ENCODE assay signal across 9 mouse cellular contexts in the genomic region with DNA sequence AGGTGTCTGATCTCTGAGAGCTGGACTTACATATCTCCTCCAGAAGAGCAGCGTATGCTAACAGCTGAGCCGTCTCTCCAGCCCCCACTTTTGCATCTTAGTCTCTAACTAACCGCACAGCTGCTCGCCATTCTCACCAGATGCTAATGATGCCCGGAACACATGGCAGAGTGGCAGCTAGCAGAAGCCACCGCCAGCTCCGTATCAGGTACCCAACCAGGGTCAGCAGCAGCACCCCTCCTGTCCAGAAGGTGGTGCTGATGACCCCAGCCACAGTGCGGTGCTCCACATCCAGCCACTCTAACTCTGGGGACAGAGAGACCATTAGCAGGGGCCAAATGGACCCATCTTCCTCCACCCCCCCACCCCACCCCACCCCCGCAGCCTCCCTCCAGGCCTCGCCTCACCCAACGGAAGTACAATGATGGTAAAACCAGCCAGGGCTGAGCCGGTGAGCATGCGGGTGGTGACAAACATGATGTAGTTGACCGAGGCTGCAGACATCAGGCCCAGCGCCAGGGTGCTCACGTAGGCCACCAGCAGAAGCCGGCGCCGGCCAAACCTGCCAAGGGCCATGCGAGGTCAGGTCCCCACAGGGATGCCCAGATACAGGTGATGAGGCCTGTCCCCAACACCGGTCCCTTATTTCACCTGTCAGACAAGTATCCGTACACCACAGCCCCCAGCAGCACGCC. TPM values are rescaled to one million over a fixed set of nuclear protein-coding genes. Genes with fewer than 3 reads are reported as not detected.
DNase-seq lines count a peak whose midpoint lies in the region; ATAC-seq lines count a peak whose summit lies in the region.
"Had no signal": no experiment of that assay in that cellular context is flagged by ENCODE, and none has a peak within 500 bp of the region (broad histone marks: within the 10 kb centered on the region; RNA-seq: fewer than 3 reads in every experiment).

No protein-coding gene starts in this region.

- no peaks in the 10 kb centered on the region for H3K36me3 ChIP-seq in embryonic facial prominence, embryonic 13.5 days
- H3K36me3 ChIP-seq in hindbrain, embryonic 16.5 days (ENCODE audit: control insufficient read depth, insufficient read depth, low read length) = no peaks in the 10 kb centered on the region
- no peaks in the 10 kb centered on the region for H3K36me3 ChIP-seq in midbrain, embryonic 10.5 days

- WGBS in embryonic facial prominence, embryonic 13.5 days = 29% methylated on average over 23 of the region's 23 CpGs
- WGBS in hindbrain, embryonic 16.5 days = 24% methylated on average over 22 of the region's 23 CpGs
- WGBS in midbrain, embryonic 10.5 days = 27% methylated on average over 23 of the region's 23 CpGs

- no peak for ATAC-seq in embryonic facial prominence, embryonic 13.5 days (ENCODE audit: insufficient number of reproducible peaks, insufficient read depth, low FRiP score, low TSS enrichment, low read depth)
- ATAC-seq in hindbrain, embryonic 16.5 days = peak; percentile 70

- DNase-seq in left cerebral cortex, postnatal 14 days (ENCODE audit: low spot score in 2 of 2) = peak; percentile 42 to 43
- DNase-seq in left cerebral cortex, adult 11 months (ENCODE audit: low spot score) = no peak
- peak; percentile 70 for DNase-seq in MN1 (ENCODE audit: low spot score)
- DNase-seq in midbrain, embryonic 10.5 days (ENCODE audit: low spot score) = peak; percentile 64
- peak; percentile 26 to 38 for DNase-seq in thymus, postnatal 36 days
- DNase-seq in left cerebral cortex, adult 8-10 months (ENCODE audit: low spot score in 2 of 2) = no peak

- peak overlapping the region; percentile 7; the same call in 1 of the 2 replicates for H3K4me2 ChIP-seq in embryonic facial prominence, embryonic 13.5 days
- peak overlapping the region; percentile 5 for H3K4me2 ChIP-seq in hindbrain, embryonic 16.5 days (ENCODE audit: low read length)

- intact Hi-C loops in left cerebral cortex, postnatal 14 days (cut with DNase I) = no loop called here

- H3K9me3 ChIP-seq in embryonic facial prominence, embryonic 13.5 days = no peaks in the 10 kb centered on the region
- no peaks in the 10 kb centered on the region for H3K9me3 ChIP-seq in hindbrain, embryonic 16.5 days (ENCODE audit: control insufficient read depth, low read length)
- no peaks in the 10 kb centered on the region for H3K9me3 ChIP-seq in midbrain, embryonic 10.5 days (replicated peaks)

- H3K4me3 ChIP-seq in embryonic facial prominence, embryonic 13.5 days = no peak overlapping the region
- H3K4me3 ChIP-seq in hindbrain, embryonic 16.5 days (ENCODE audit: low read length) = no peak overlapping the region
- peak overlapping the region; percentile 26; the same call in 1 of the 2 replicates for H3K4me3 ChIP-seq in midbrain, embryonic 10.5 days

- no peak overlapping the region for H3K9ac ChIP-seq in embryonic facial prominence, embryonic 13.5 days
- no peak overlapping the region; the same call in 1 of the 2 replicates for H3K9ac ChIP-seq in hindbrain, embryonic 16.5 days (ENCODE audit: low read depth, low read length)

- H3K4me1 ChIP-seq in embryonic facial prominence, embryonic 13.5 days = peaks cover 9% of the 10 kb centered on the region; the same call in 1 of the 2 replicates
- peaks cover 6% of the 10 kb centered on the region; the same call in 1 of the 2 replicates for H3K4me1 ChIP-seq in hindbrain, embryonic 16.5 days (ENCODE audit: control insufficient read depth, insufficient read depth, low read depth, low read length)
- peaks cover 22% of the 10 kb centered on the region for H3K4me1 ChIP-seq in midbrain, embryonic 10.5 days

- peaks cover 36% of the 10 kb centered on the region for H3K27me3 ChIP-seq in embryonic facial prominence, embryonic 13.5 days
- H3K27me3 ChIP-seq in hindbrain, embryonic 16.5 days (replicated peaks; ENCODE audit: control insufficient read depth, insufficient read depth, low read length) = no peaks in the 10 kb centered on the region
- peaks cover 56% of the 10 kb centered on the region for H3K27me3 ChIP-seq in midbrain, embryonic 10.5 days (ENCODE audit: low read depth, poor library complexity, severe bottlenecking)

- no peak overlapping the region for H3K27ac ChIP-seq in embryonic facial prominence, embryonic 13.5 days
- no peak overlapping the region for H3K27ac ChIP-seq in hindbrain, embryonic 16.5 days (ENCODE audit: low read depth, low read length)
- 0 out of 2 replicates have a peak overlapping the region, but pooled peaks have one; percentile 25 for H3K27ac ChIP-seq in midbrain, embryonic 10.5 days (replicated peaks)
- H3K27ac ChIP-seq: macrophage had no signal

RNA-seq across cellular contexts. Expression of a gene that starts 1.4 kb away (rescaled TPM):
- total RNA-seq in left cerebral cortex, postnatal 14 days (2021) = under 1 TPM; 0.53 to 0.89 TPM
- polyA plus RNA-seq in embryonic facial prominence, embryonic 13.5 days (2015; fragmentation: Nextera tagmentation; extraction: Ambion mirVana) = not detected in 2 replicates
- not detected in 2 replicates for polyA plus RNA-seq in hindbrain, embryonic 16.5 days (2015; fragmentation: Nextera tagmentation; extraction: Ambion mirVana)
- polyA plus RNA-seq in midbrain, embryonic 10.5 days (2016; fragmentation: Nextera tagmentation; extraction: Ambion mirVana) = not detected in 2 replicates
- under 1 TPM; 0.53 to 0.78 (median 0.66) TPM for total RNA-seq in left cerebral cortex, adult 8-10 months (2022)
- polyA plus RNA-seq: macrophage had no signal

RNA-seq across cellular contexts. Expression of a gene that starts 8.1 kb away (rescaled TPM):
- 1 to 10 TPM; 3.3 to 5.3 TPM for total RNA-seq in left cerebral cortex, postnatal 14 days (2021)
- polyA plus RNA-seq in embryonic facial prominence, embryonic 13.5 days (2015; fragmentation: Nextera tagmentation; extraction: Ambion mirVana) = 1.1 and 3.3 TPM in 2 replicates
- polyA plus RNA-seq in hindbrain, embryonic 16.5 days (2015; fragmentation: Nextera tagmentation; extraction: Ambion mirVana) = 3.3 and 3.6 TPM in 2 replicates
- polyA plus RNA-seq in midbrain, embryonic 10.5 days (2016; fragmentation: Nextera tagmentation; extraction: Ambion mirVana) = 0.72 and 0.85 TPM in 2 replicates
- 1 to 10 TPM; 2.0 to 3.0 (median 2.5) TPM for total RNA-seq in left cerebral cortex, adult 8-10 months (2022)
- polyA plus RNA-seq: macrophage had no signal

RNA-seq across cellular contexts. Expression of a gene that starts 50.7 kb away (rescaled TPM):
- 100 to 1,000 TPM; 135 to 142 TPM for total RNA-seq in left cerebral cortex, postnatal 14 days (2021)
- polyA plus RNA-seq in embryonic facial prominence, embryonic 13.5 days (2015; fragmentation: Nextera tagmentation; extraction: Ambion mirVana) = 0.14 and 0.27 TPM in 2 replicates
- polyA plus RNA-seq in hindbrain, embryonic 16.5 days (2015; fragmentation: Nextera tagmentation; extraction: Ambion mirVana) = 5.1 and 5.5 TPM in 2 replicates
- polyA plus RNA-seq in midbrain, embryonic 10.5 days (2016; fragmentation: Nextera tagmentation; extraction: Ambion mirVana) = 0.81 and 1.8 TPM in 2 replicates
- total RNA-seq in left cerebral cortex, adult 8-10 months (2022) = 100 to 1,000 TPM; 110 to 125 (median 119) TPM
- polyA plus RNA-seq: macrophage had no signal

RNA-seq across cellular contexts. Expression of a gene that starts 53.3 kb away (rescaled TPM):
- 10 to 100 TPM; 70.9 to 71.5 TPM for total RNA-seq in left cerebral cortex, postnatal 14 days (2021)
- polyA plus RNA-seq in embryonic facial prominence, embryonic 13.5 days (2015; fragmentation: Nextera tagmentation; extraction: Ambion mirVana) = 11.4 and 13.4 TPM in 2 replicates
- polyA plus RNA-seq in hindbrain, embryonic 16.5 days (2015; fragmentation: Nextera tagmentation; extraction: Ambion mirVana) = 10.2 and 11.8 TPM in 2 replicates
- 7.8 and 9.9 TPM in 2 replicates for polyA plus RNA-seq in midbrain, embryonic 10.5 days (2016; fragmentation: Nextera tagmentation; extraction: Ambion mirVana)
- 10 to 100 TPM; 56.7 to 67.4 (median 63.1) TPM for total RNA-seq in left cerebral cortex, adult 8-10 months (2022)

RNA-seq across cellular contexts. Expression of a gene that starts 59.7 kb away (rescaled TPM):
- 1 to 10 TPM; 5.2 to 5.3 TPM for total RNA-seq in left cerebral cortex, postnatal 14 days (2021)
- polyA plus RNA-seq in embryonic facial prominence, embryonic 13.5 days (2015; fragmentation: Nextera tagmentation; extraction: Ambion mirVana) = 60.8 and 63.5 TPM in 2 replicates
- 18.7 and 19.0 TPM in 2 replicates for polyA plus RNA-seq in hindbrain, embryonic 16.5 days (2015; fragmentation: Nextera tagmentation; extraction: Ambion mirVana)
- 85.2 and 98.4 TPM in 2 replicates for polyA plus RNA-seq in midbrain, embryonic 10.5 days (2016; fragmentation: Nextera tagmentation; extraction: Ambion mirVana)
- 1 to 10 TPM; 3.0 to 5.4 (median 4.8) TPM for total RNA-seq in left cerebral cortex, adult 8-10 months (2022)

Comparison
In these comparisons a context has a peak if more than half of its experiments do, and no peak if none do; other contexts are left out.
1. DNase-seq: peak in left cerebral cortex, postnatal 14 days (2 of 2), MN1 (single experiment), midbrain, embryonic 10.5 days (single experiment) and thymus, postnatal 36 days (2 of 2); none in left cerebral cortex, adult 11 months (single experiment) and left cerebral cortex, adult 8-10 months (0 of 2).